Mouse (Mus musculus) CH12.LX (cell line): ENCODE measurements around the gene Hist1h2ag. TPM values are rescaled to one million over a fixed set of nuclear protein-coding genes. Genes with fewer than 3 reads are reported as not detected.

ENCODE experiments used
- DNase-seq: peaks from one replicate; pipeline ENCODE4 v3.0.0-alpha.2; 2013; ENCODE audit errors: extremely low read depth
- H3K27ac ChIP-seq: 2 replicates; pipeline ENCODE4 v1.5.1; 2012; ENCODE audit warnings: low read depth, mild to moderate bottlenecking, control low read depth, moderate library complexity; ENCODE audit not compliant: insufficient read depth
- H3K27me3 ChIP-seq: replicated peaks from 2 replicates; pipeline ENCODE3; 2012; ENCODE audit warnings: inconsistent platforms
- H3K36me3 ChIP-seq, 2 experiments: replicated peaks in 1 of 2; 2 replicates each; pipeline versions ENCODE3 to v1.6.1; 2012; ENCODE audit warnings: inconsistent platforms in 1 of 2, low read length in 1 of 2, mild to moderate bottlenecking in 1 of 2, mixed read lengths in 1 of 2, moderate library complexity in 1 of 2; ENCODE audit not compliant: control insufficient read depth in 1 of 2, insufficient read depth in 1 of 2
- H3K4me1 ChIP-seq, 2 experiments: 2 replicates each; pipeline ENCODE4 v1.6.1; 2012; ENCODE audit warnings: inconsistent platforms in 1 of 2, moderate library complexity in 1 of 2; ENCODE audit not compliant: insufficient read depth in 2 of 2, control insufficient read depth in 1 of 2
- H3K4me2 ChIP-seq: 2 replicates; pipeline ENCODE4 v1.6.1; 2012; ENCODE audit warnings: low read depth, mild to moderate bottlenecking, control low read depth; ENCODE audit not compliant: poor library complexity, insufficient read depth, severe bottlenecking
- H3K4me3 ChIP-seq, 3 experiments: fragments of 150-350 bp in 1 of 3; sonication (generic) in 1 of 3; replicated peaks in 1 of 3; 2 replicates each; pipeline versions ENCODE3 to v1.5.1; 2011 to 2012; ENCODE audit warnings: low read depth in 2 of 3, low read length in 2 of 3, mild to moderate bottlenecking in 2 of 3, moderate library complexity in 2 of 3, control low read depth in 1 of 3, improper control_type of control experiment in 1 of 3, inconsistent platforms in 1 of 3, mixed read lengths in 1 of 3; ENCODE audit not compliant: poor library complexity in 1 of 3
- H3K79me2 ChIP-seq: replicated peaks from 2 replicates; pipeline ENCODE4 v1.6.1; 2012; ENCODE audit warnings: mild to moderate bottlenecking, moderate library complexity; ENCODE audit not compliant: control insufficient read depth, poor library complexity, insufficient read depth, severe bottlenecking; ENCODE audit errors: extremely low read depth
- H3K9ac ChIP-seq: 2 replicates; pipeline ENCODE4 v1.6.1; 2012; ENCODE audit warnings: low read depth, mild to moderate bottlenecking, control low read depth, moderate library complexity; ENCODE audit not compliant: insufficient read depth
- H3K9me3 ChIP-seq: replicated peaks from 2 replicates; pipeline ENCODE3; 2012; ENCODE audit warnings: low read length, inconsistent platforms, mixed read lengths
- BHLHE40 ChIP-seq: IDR thresholded peaks from 2 replicates; pipeline ENCODE4 v1.6.1; 2011; ENCODE audit warnings: mild to moderate bottlenecking, low read depth, low read length, improper control_type of control experiment
- CHD1 ChIP-seq: IDR thresholded peaks from 2 replicates; pipeline ENCODE4 v1.6.1; 2012; ENCODE audit warnings: low read depth, low read length, improper control_type of control experiment, inconsistent platforms
- CHD2 ChIP-seq: IDR thresholded peaks from 2 replicates; pipeline ENCODE4 v1.6.1; 2011; ENCODE audit warnings: low read length, improper control_type of control experiment
- E2F4 ChIP-seq: IDR thresholded peaks from 2 replicates; pipeline ENCODE4 v1.6.1; 2011; ENCODE audit warnings: low read depth, low read length, improper control_type of control experiment; ENCODE audit not compliant: insufficient replicate concordance
- ELF1 ChIP-seq: IDR thresholded peaks from 2 replicates; pipeline ENCODE4 v1.6.1; 2014; ENCODE audit warnings: low read depth, mild to moderate bottlenecking, inconsistent platforms, low read length, improper control_type of control experiment
- EP300 ChIP-seq: IDR thresholded peaks from 2 replicates; pipeline ENCODE4 v1.6.1; 2011; ENCODE audit warnings: low read length, improper control_type of control experiment
- ETS1 ChIP-seq: conservative IDR thresholded peaks from 2 replicates; pipeline ENCODE4 v1.6.1; 2012; ENCODE audit warnings: low read depth, mild to moderate bottlenecking, inconsistent platforms, low read length, improper control_type of control experiment, moderate library complexity
- HCFC1 ChIP-seq: IDR thresholded peaks from 2 replicates; pipeline ENCODE4 v1.6.1; 2012; ENCODE audit warnings: low read depth, mild to moderate bottlenecking, inconsistent platforms, low read length, improper control_type of control experiment
- IRF4 ChIP-seq: IDR thresholded peaks from 2 replicates; pipeline ENCODE4 v1.6.1; 2014; ENCODE audit warnings: low read depth, mild to moderate bottlenecking, inconsistent platforms, low read length, improper control_type of control experiment
- JUN ChIP-seq: IDR thresholded peaks from 2 replicates; pipeline ENCODE4 v1.6.1; 2011; ENCODE audit warnings: low read depth, mild to moderate bottlenecking, low read length, improper control_type of control experiment, moderate library complexity; ENCODE audit not compliant: insufficient read depth
- JUND ChIP-seq: conservative IDR thresholded peaks from 2 replicates; pipeline ENCODE4 v1.6.1; 2011; ENCODE audit warnings: low read depth, low read length, improper control_type of control experiment
- KAT2A ChIP-seq: IDR thresholded peaks from 2 replicates; pipeline ENCODE4 v1.6.1; 2012; ENCODE audit warnings: low read length, improper control_type of control experiment, inconsistent platforms; ENCODE audit not compliant: insufficient replicate concordance
- MAFK ChIP-seq: IDR thresholded peaks from 2 replicates; pipeline ENCODE4 v1.6.1; 2011; ENCODE audit warnings: low read length, improper control_type of control experiment; ENCODE audit not compliant: insufficient replicate concordance
- MAX ChIP-seq: IDR thresholded peaks from 2 replicates; pipeline ENCODE4 v1.6.1; 2011; ENCODE audit warnings: low read length, improper control_type of control experiment
- MAZ ChIP-seq: IDR thresholded peaks from 2 replicates; pipeline ENCODE4 v1.6.1; 2012; ENCODE audit warnings: low read depth, mild to moderate bottlenecking, inconsistent platforms, low read length, improper control_type of control experiment, moderate library complexity
- MEF2A ChIP-seq: IDR thresholded peaks from 2 replicates; pipeline ENCODE4 v1.6.1; 2014; ENCODE audit warnings: low read depth, mild to moderate bottlenecking, inconsistent platforms, low read length, improper control_type of control experiment, borderline replicate concordance
- MXI1 ChIP-seq: IDR thresholded peaks from 2 replicates; pipeline ENCODE4 v1.6.1; 2011; ENCODE audit warnings: mild to moderate bottlenecking, low read depth, low read length, improper control_type of control experiment
- MYC ChIP-seq: IDR thresholded peaks from 2 replicates; pipeline ENCODE4 v1.6.1; 2011; ENCODE audit warnings: low read depth, mild to moderate bottlenecking, improper control_type of control experiment, low read length
- NELFE ChIP-seq: IDR thresholded peaks from 2 replicates; pipeline ENCODE4 v1.6.1; 2011; ENCODE audit warnings: low read depth, low read length, improper control_type of control experiment
- POLR2AphosphoS2 ChIP-seq: IDR thresholded peaks from 2 replicates; pipeline ENCODE4 v1.6.1; 2011; ENCODE audit warnings: low read depth, low read length, improper control_type of control experiment
- RAD21 ChIP-seq: IDR thresholded peaks from 2 replicates; pipeline ENCODE4 v1.6.1; 2011; ENCODE audit warnings: low read depth, mild to moderate bottlenecking, low read length, improper control_type of control experiment, moderate library complexity
- RCOR1 ChIP-seq: conservative IDR thresholded peaks from 2 replicates; pipeline ENCODE4 v1.6.1; 2012; ENCODE audit warnings: low read depth, mild to moderate bottlenecking, inconsistent platforms, low read length, improper control_type of control experiment
- TCF12 ChIP-seq: IDR thresholded peaks from 2 replicates; pipeline ENCODE4 v1.6.1; 2014; ENCODE audit warnings: low read depth, mild to moderate bottlenecking, inconsistent platforms, low read length, improper control_type of control experiment
- UBTF ChIP-seq: IDR thresholded peaks from 2 replicates; pipeline ENCODE4 v1.6.1; 2012; ENCODE audit warnings: low read depth, mild to moderate bottlenecking, inconsistent platforms, low read length, improper control_type of control experiment, moderate library complexity
- ZC3H11A ChIP-seq: IDR thresholded peaks from 2 replicates; pipeline ENCODE4 v1.6.1; 2012; ENCODE audit warnings: low read depth, mild to moderate bottlenecking, inconsistent platforms, low read length, improper control_type of control experiment
- ZMIZ1 ChIP-seq: IDR thresholded peaks from 2 replicates; pipeline ENCODE4 v1.6.1; 2012; ENCODE audit warnings: low read depth, mild to moderate bottlenecking, inconsistent platforms, low read length, improper control_type of control experiment
- dilution Hi-C: fragments of 300-500 bp; cut with MboI; formaldehyde crosslinking; loops from 2 replicates; pipeline ENCODE4 v1.14.3; 2020; ENCODE audit warnings: low sequenced_read_pairs; ENCODE audit not compliant: extremely low pct_unique_long_range_greater_than_20kb, extremely low pct_ligation_motif_present
- in situ Hi-C: fragments of 300-500 bp; cut with MboI; formaldehyde crosslinking; loops from 3 replicates; pipeline ENCODE4 v1.14.3; 2019; ENCODE audit warnings: low sequenced_read_pairs, low pct_ligation_motif_present, low pct_unique_long_range_greater_than_20kb, mixed read lengths
- polyA plus RNA-seq: library from polyadenylated mRNA; unstranded; fragments of >175 nt; gene quantifications from 2 replicates; pipeline ENCODE4 v1.2.1, GENCODE M21; 2012; ENCODE audit warnings: low read depth; ENCODE audit not compliant: insufficient read length
- total RNA-seq, 2 experiments: library from RNA; depleted of rRNA; stranded (reverse); fragments of 300-350 nt in 1 of 2; fragments of >200 nt in 1 of 2; gene quantifications; 2 replicates each; pipeline ENCODE4 v1.2.3; 2012 to 2014

Hist1h2ag gene
- total and polyA plus RNA-seq, 3 experiments: 7.3 to 576 (median 22.0) TPM

DNA sequence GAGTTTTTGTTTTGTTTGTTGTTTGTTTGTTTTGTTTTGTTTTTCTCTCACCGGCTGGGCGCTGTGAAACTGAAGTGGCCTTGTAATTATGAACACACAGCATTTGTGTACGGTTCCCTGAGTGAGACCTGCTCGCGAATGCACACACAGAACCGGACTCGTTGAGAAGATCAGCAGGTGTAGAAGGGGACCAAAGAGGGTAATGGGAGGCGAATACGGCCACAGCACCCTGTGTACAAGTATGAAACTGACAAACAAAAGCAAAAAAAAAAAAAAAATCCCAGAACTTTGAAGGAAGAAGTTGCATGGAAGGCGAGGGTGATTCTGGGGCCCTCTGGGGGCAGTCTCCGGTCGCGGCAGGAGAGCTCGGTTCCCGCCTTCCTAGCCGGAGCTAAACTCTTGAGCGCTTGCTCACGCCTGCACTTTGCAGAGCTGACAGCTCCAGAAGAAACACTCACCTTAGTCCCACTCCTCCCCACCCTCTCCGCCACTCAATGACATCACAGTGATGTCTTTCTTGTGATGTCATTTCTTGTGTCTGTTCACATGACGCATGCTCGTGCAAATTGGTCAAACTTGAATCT is 47.3 kb downstream of the Hist1h2ag start (continued):
- peak; percentile 26; the same call in 1 of the 2 replicates for TF ChIP-seq TCF12
- peak; percentile 49 for TF ChIP-seq ETS1
- TF ChIP-seq, all 38 proteins: peak for 23

DNA sequence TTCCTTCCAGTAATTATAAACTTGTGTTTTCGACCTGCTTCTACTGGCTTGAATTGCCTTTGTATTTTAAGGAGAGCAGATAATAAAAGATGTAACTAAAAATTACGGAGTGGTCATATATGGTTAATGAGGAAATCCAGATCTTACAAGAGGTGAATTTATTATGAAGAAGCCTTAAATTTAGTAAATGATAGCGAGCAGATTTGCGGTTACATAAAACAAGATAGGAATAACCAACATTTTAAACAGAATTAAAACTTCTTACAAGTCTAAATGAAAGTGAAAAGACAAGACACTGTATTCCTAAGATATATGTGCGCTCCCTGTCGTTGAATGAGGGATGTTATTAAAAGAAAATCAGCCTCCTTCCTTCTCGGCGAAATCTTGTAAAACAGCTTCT is 47.8 kb downstream of the Hist1h2ag start:
- TF ChIP-seq RAD21: no peak
- TF ChIP-seq MAFK: no peak
- TF ChIP-seq BHLHE40: no peak
- TF ChIP-seq ELF1: no peak
- no peak for TF ChIP-seq EP300
- TF ChIP-seq MAZ: no peak
- TF ChIP-seq ETS1: no peak
- Histone ChIP-seq H3K4me1 (peaks cover 3 to 9% of the 10 kb centered on the region in 2 experiments), H3K4me2 (peak overlapping the region; percentile 31), H3K9me3 (peaks cover 8% of the 10 kb centered on the region), H3K27me3 (peaks cover 25% of the 10 kb centered on the region), H3K79me2 (no peaks in the 10 kb centered on the region), H3K9ac (peak overlapping the region; percentile 7; the same call in 1 of the 2 replicates), H3K27ac (no peak overlapping the region), H3K36me3 (no peaks in the 10 kb centered on the region), H3K4me3 (peak overlapping the region; percentile 47 to 68 (median 56))
- in situ Hi-C loops (no loop called here), dilution Hi-C loops (no loop called here)
- no peak for DNase-seq

DNA sequence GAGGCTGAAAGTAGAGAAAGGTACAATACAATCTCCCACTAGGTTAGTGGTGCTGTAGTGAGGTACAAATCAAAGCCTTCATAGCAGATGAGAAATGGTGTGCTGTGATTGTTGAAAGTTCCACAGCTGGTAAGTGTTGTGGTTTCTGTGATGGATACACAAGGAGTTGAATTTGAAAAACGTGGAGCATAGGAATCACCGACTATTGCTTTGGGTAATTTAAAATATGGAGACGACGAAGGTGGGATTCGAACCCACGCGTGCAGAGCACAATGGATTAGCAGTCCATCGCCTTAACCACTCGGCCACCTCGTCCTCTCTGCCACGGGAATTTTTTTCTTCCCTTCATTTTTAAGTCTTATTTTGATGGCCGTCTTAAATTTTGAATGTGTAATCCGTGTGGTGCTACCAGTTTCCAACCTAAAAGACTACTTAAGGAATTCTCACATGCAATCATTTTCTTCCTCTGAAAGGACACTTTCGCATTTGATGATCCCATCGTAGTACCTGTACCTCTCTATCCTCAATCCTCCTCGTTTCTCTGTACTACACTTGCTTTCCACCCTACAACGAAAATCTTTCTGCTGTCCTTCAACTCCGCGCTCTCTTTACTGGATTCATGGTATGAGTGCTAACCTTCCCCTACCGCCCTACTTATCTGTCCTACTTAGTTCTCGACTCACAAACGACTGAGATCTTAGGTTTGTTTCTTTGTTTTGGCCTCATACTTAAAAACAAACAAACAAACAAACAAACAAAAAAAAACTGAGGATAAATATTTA is 48.6 kb downstream of the Hist1h2ag start:
- Histone ChIP-seq H3K4me3 (peak overlapping the region; percentile 23 to 56 (median 47)), H3K79me2 (no peaks in the 10 kb centered on the region), H3K27me3 (peaks cover 20% of the 10 kb centered on the region), H3K4me1 (peaks cover 3 to 9% of the 10 kb centered on the region in 2 experiments), H3K36me3 (no peaks in the 10 kb centered on the region), H3K27ac (no peak overlapping the region), H3K4me2 (peak overlapping the region; percentile 90), H3K9me3 (peaks cover 8% of the 10 kb centered on the region), H3K9ac (no peak overlapping the region)
- dilution Hi-C loops: no loop called here
- peak; percentile 84 for DNase-seq
- in situ Hi-C loops: no loop called here
- TF ChIP-seq KAT2A (0 out of 2 replicates have a peak, but pooled peaks have one; percentile 23), BHLHE40 (no peak), IRF4 (no peak), UBTF (no peak), ETS1 (no peak), ZMIZ1 (no peak), JUND (no peak), MYC (peak; percentile 75), EP300 (no peak), CHD1 (no peak), HCFC1 (no peak), NELFE (no peak), E2F4 (peak; percentile 87), POLR2AphosphoS2 (no peak), MXI1 (no peak), MEF2A (no peak), RCOR1 (no peak), RAD21 (no peak), MAFK (peak; percentile 96), CHD2 (no peak), MAX (no peak), JUN (no peak), ZC3H11A (no peak), TCF12 (no peak)
